Mouse (Mus musculus): Measurements from ENCODE around the gene Dnase2b.

Dnase2b gene

DNA sequence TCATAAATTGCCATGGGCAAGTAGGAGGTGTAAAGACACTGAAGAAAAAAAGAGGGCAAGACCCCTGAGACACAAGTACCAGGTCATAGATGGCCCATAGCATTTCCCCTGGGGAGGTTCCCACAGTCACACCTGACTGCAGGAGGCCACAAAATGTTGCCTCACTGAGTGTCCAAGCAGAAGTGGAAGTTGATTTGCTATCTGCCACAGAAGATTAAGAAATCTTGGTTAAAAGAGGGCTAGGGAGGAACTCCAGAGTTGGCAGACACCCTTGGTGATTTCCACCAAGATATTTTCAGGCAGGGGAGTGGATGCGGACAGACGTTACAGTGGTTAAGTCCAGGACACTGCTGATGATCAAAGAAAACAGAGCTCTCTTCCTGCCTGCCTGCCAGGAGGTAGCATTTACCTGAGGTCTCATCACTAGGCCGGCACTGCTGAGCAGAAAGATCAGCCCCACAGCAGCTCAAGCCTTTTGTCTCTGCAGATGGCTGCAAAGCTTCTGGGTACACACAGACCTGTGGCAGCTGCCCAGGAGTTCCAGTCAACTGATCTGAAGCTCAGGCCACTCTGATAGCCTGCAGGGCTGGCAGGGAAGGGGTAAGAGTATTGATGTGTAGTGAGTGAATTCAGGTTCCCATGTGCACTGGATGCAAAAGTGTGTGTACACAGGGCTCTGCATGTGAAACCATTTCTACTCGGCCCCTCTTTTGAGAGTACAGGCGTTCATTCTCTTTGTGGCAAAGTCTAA is 1.3 kb upstream of the Dnase2b start:
- no peak for DNase-seq (ENCODE audit: low spot score)

- DNase-seq (ENCODE audit: low spot score) = no peak
Observed at GRCm38 (mm10) chr3:146611821-146612220, 3.6 kb downstream of the Dnase2b start.

DNA sequence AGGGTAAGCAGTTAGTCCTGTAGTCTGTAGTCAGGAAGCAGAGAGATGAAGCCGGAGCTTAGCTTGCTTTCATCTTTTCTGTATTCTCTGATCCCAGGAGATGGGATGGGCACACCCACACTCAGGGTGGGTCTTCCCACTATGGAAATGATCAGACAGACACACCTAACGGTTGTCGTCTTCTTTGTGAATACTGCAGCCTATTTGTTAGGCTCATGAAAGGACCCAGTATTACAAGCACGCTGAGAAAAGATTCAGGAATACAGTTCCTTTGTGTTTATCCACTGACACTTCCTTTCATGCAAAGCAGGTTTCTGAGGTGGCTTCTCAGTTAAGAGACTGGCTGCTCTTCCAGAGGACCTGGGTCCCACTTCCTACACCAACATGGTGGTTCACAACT is 4.1 kb downstream of the Dnase2b start:
- DNase-seq (ENCODE audit: low spot score) = no peak

DNA sequence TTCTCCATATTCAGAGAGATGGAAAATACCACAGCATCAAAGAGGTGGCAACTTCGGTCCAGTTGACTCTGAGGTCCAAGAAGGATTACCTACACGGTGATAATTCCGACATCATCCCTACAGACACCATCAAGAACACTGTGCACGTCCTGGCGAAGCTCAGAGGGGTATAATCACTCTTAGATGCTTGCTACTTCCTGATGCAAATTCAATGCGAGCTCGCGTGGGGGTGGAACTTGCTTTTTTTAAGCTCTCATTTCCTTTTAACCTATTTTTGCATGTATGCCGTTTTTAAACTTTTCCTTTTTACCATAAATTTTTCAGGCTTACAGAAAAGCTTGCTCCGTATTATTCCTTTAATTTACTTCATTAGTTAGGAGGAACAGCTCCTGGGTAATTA is 5.1 kb downstream of the Dnase2b start:
- DNase-seq (ENCODE audit: low spot score) = no peak

GRCm38 (mm10) chr3:146607368-146607767 is 8.0 kb downstream of the Dnase2b start:
- DNase-seq (ENCODE audit: low spot score) = no peak

DNA sequence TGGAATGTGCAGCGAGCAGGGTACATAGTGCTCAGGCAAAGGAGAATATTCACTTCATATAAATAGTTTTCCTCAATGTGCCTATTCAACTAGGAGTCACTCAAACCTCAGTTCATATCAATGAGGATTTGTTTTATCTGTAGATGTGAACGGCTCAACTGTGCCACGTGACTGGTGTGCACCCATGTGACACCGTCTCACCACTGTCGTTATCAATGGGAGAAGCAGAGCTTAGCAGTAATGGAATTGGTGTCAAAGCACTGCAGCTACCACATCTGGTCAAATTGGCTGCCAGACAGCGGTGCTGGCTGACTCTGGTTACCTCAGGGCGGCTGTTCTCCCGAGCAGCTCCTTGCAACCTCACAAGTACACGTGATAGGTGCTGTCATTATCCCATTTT is 10.7 kb downstream of the Dnase2b start:
- DNase-seq (ENCODE audit: low spot score) = no peak

DNA sequence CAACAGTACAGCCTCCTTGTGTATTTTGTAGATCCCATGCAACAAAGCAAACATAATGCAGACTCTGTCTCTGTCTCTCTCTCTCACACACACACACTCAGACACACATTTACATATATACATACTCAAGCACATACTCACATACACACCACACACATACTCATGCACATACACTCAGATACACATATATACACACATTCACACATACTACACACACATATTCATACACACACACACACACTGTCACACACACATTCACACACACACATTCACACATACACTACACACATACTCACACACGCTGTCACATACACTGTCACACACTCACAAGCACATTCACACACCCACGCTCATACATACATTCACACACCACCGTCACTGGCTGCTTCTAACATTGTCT is 12.9 kb downstream of the Dnase2b start:
- no peak for DNase-seq (ENCODE audit: low spot score)

DNA sequence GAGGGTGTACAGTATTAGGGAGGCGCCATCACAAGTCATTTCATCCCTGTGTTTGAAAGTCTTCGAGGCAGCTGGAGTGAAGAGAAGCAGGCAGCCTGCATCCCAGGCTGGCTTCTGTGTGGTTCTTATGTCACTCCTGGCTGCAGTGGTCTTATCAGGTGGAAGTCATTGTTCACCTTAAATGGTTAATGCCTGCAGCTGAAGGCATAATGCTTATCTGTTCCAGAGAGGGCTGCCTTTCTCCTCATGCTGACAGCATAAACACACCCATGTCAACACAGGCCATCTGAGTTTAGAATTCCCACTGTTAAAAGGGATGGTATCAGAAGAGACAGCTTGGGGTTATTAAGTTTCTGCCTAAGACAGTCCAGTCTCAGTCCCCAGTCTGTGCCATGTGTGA is 14.2 kb downstream of the Dnase2b start:
- DNase-seq (ENCODE audit: low spot score) = no peak

DNA sequence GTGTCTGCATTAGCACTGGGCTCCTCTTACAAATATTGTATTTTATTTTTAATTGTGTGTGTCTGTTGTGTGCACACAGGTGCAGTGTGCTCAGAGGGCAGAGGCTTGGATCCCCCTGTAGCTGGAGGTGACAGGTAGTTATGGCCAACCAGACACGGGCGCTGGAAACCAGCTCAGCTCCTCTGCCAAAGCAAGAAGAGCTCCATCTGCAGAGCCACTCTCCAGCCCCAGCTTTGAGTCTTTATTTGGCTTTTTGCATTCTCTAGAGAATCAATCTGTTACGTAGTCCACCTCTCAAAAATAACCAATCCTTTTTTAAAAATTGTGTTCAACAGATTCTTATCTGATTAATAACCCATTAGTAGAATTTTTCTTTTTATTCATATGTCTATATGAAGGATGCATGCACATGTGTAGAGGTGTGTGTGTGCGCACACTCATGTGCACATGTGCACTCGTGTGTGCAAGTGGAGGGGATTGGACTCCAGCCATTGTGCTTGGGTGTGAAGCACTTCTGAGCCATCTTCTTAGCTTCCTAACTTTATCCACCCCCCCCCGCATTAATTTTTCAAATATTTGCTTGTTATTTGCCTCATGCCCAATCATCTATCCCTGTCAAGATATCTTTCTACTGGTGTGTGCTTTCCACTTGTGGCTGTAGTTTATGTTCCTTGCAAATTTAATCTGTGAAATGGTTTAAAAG is 16.0 kb downstream of the Dnase2b start:
- DNase-seq (ENCODE audit: low spot score) = no peak

- DNase-seq (ENCODE audit: low spot score) = no peak
Observed at GRCm38 (mm10) chr3:146598411-146598810, 17.0 kb downstream of the Dnase2b start.

DNA sequence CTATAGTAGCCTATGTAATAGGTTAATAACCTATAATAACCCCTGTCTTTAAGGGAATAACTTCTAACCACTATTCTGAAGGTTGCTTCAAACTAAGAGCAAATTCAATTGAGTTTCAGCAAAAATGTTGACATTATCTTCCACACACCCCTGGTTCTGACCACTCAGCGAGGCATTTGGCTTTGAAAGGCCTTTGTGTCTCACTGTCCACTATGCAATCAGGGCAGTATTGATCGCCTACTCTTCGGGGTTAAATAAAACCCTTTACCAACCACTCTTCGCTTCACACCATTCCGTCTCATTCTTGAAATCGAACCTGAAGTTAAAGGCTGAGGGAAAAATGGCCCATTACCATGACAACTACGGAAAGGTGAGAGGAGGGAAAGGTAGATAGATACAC is 18.5 kb downstream of the Dnase2b start:
- DNase-seq (ENCODE audit: low spot score) = no peak

DNA sequence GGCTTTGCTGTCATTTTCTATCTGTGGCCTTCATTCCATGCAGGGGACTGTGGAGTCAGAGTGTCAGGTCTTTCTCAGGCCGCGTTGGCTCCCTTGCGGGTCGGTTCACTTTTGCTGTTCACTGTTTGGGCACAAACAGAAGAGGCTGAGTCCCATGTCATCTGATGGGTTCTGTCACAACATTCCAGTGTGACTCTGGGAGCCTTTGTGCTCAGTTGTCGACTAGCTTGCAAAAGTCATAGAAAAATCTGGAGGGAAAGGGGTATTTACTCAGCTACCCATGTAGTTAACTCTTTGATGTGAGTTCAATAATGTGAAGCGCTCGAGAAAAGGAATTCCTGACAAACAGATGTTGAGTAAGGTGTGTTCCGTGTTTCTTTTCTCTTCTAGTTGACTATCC is 19.0 kb downstream of the Dnase2b start:
- no peak for DNase-seq (ENCODE audit: low spot score)

DNA sequence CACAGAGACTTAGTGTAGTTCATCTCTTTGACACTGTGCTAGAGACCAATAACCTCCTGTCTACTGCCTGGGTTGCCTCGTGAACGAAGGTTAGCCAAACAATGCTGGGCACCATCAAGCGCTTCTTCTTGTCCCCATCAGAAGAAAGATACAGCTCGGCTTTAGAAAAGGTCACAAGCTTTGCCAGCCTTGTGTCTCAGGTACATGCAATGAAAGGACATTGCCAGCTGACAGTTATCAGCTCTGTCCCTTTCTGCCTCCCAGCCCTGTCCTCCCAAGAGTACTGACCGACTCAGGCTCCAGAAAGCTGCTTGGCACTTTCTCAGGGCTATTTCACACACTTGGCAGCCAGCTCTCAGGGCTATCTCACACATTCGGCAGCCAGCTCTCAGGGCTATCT is 20.0 kb downstream of the Dnase2b start:
- DNase-seq (ENCODE audit: low spot score) = no peak

DNA sequence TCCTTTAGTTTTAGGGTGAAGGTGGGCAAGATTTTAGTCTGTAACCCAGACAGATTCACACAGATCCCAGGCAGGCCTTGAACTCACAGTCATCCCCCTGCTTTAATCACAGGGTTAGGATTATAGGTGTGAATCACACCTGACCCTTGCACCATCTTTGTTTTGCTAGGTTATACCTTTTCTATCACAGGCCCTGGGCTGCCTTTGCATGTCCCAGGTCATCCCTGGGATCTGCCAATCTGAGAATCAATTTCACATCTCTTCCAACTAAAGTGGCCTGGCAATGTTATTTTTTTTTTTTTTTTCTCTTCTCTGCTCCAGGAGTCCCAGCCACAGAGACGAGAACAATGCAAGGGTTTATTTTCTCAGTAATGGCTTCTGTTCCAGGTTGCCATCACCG is 23.8 kb downstream of the Dnase2b start:
- no peak for DNase-seq (ENCODE audit: low spot score)

DNA sequence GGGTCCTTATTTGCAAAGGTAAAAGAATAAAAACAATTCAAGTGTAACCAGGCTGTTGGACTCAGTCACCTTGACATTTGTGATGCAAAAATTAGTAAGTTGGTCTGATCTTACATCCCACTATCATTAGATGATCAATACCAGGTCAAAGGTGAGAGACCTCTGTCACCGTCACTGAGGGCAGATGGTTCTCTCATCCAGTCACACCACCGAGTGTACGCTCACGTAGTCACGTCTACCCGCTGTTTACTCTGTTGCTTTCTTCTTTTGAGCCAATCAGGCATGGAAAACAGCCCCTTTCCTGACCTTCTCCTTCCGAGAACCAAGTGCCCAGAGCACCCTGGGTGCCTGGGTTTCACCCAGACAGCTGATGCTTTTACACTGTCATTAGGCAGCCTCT is 24.2 kb downstream of the Dnase2b start:
- no peak for DNase-seq (ENCODE audit: low spot score)

GRCm38 (mm10) chr3:146589523-146589922 is 25.9 kb downstream of the Dnase2b start:
- DNase-seq (ENCODE audit: low spot score) = no peak

GRCm38 (mm10) chr3:146586616-146587015 is 28.8 kb downstream of the Dnase2b start:
- no peak for DNase-seq (ENCODE audit: low spot score)

DNA sequence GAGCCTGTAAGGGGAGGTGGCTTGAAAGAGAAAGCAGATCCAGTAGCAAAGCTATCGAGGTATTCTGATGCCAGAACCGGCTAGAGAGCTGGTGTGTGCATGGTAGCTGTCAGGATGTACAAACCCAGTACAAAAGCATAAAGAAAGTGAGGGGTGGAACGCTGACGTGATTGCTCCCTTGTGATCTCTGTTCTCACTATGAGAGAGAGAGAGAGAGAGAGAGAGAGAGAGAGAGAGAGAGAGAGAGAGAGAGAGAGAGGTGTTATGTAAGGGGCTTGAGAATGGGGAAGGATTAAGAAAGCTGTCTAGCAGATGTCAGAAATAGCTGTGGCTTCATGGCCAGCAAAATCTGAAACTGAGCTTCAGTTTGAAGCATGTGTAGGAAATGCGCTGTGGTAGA is 31.5 kb downstream of the Dnase2b start:
- DNase-seq (ENCODE audit: low spot score) = no peak

- no peak for DNase-seq (ENCODE audit: low spot score)
Observed at GRCm38 (mm10) chr3:146583478-146583877, 31.9 kb downstream of the Dnase2b start.

- DNase-seq (ENCODE audit: low spot score) = no peak
Observed at GRCm38 (mm10) chr3:146580039-146580729, 35.2 kb downstream of the Dnase2b start.

GRCm38 (mm10) chr3:146577591-146577990 is 37.8 kb downstream of the Dnase2b start:
- DNase-seq (ENCODE audit: low spot score) = no peak

GRCm38 (mm10) chr3:146571341-146571740 is 44.1 kb downstream of the Dnase2b start:
- no peak for DNase-seq (ENCODE audit: low spot score)

- no peak for DNase-seq (ENCODE audit: low spot score)
Observed at GRCm38 (mm10) chr3:146570939-146571338, 44.5 kb downstream of the Dnase2b start.
